Mouse (Mus musculus) testis, adult 2 months (tissue): ENCODE data around the gene Zfp365. TPM values are rescaled to one million over a fixed set of nuclear protein-coding genes. Genes with fewer than 3 reads are reported as not detected.

Experiments
- H3K27ac ChIP-seq: fragments of 200-500 bp; 2 replicates; pipeline ENCODE4 v1.5.1; 2012; ENCODE audit warnings: low read depth, low read length; ENCODE audit not compliant: control insufficient read depth, insufficient read depth
- H3K27me3 ChIP-seq: fragments of 200-500 bp; 2 replicates; pipeline ENCODE4 v1.6.1; 2012; ENCODE audit warnings: mild to moderate bottlenecking, low read length, moderate library complexity; ENCODE audit not compliant: control insufficient read depth, insufficient read depth
- H3K36me3 ChIP-seq: fragments of 200-500 bp; 2 replicates; pipeline ENCODE4 v1.6.1; 2012; ENCODE audit warnings: mild to moderate bottlenecking, low read length; ENCODE audit not compliant: control insufficient read depth, insufficient read depth
- H3K4me1 ChIP-seq: fragments of 200-500 bp; 2 replicates; pipeline ENCODE4 v1.6.1; 2012; ENCODE audit warnings: low read length; ENCODE audit not compliant: control insufficient read depth, insufficient read depth
- H3K4me3 ChIP-seq: fragments of 200-500 bp; 2 replicates; pipeline ENCODE4 v1.5.1; 2012; ENCODE audit warnings: low read depth, mild to moderate bottlenecking, low read length, moderate library complexity, mixed read lengths; ENCODE audit not compliant: control insufficient read depth
- CTCF ChIP-seq: fragments of 200-500 bp; IDR thresholded peaks from 2 replicates; pipeline ENCODE4 v1.5.1; 2012; ENCODE audit warnings: low read depth, mild to moderate bottlenecking, inconsistent platforms, low read length, moderate library complexity; ENCODE audit not compliant: control insufficient read depth, insufficient read depth, insufficient replicate concordance
- POLR2A ChIP-seq: fragments of 200-500 bp; IDR thresholded peaks from 2 replicates; pipeline ENCODE4 v1.6.1; 2012; ENCODE audit warnings: low read depth, mild to moderate bottlenecking, inconsistent platforms, low read length, moderate library complexity; ENCODE audit not compliant: control insufficient read depth
- polyA plus RNA-seq: library from polyadenylated mRNA; depleted of rRNA; stranded (reverse); fragments of >200 nt; gene quantifications from 2 replicates; pipeline ENCODE4 v1.2.3, GENCODE M21; 2012; rRNA removed

Gene Zfp365
- polyA plus RNA-seq, 1 experiment = 0.05 TPM

DNA sequence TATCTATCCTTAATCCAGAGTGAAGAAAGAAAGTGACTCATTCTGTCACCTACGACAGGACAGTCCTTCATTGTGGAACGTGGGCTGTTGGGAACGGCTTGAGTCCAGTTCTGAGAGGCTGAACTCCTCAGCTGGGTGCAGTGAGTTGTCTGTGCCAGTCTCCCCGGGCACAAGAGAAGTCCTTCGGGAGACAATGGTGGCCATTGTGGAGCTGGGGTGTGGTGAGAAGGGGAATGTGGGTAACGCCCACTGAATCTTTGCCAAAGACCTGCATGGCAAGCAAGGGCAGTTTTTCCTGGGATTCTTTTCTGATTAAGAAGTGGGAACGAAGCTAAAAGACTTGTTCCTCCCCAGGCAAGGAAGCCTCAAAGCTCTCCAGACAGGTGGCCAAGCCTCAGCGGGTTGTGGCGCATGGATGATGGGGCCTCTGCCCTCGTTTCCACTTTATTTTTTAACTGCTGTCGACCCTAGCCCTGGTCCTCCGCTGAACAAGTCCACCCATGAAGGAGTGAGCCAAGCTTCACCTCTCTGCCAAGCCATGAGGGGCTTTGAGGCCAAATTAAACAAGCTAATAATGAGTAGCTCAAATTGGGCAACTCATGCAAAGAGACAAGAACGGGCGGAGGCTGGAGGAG is 66.3 kb downstream of the Zfp365 start:
- no peak overlapping the region for H3K27ac ChIP-seq
- no peaks in the 10 kb centered on the region for H3K36me3 ChIP-seq
- H3K27me3 ChIP-seq = no peaks in the 10 kb centered on the region
- no peak overlapping the region for H3K4me3 ChIP-seq
- H3K4me1 ChIP-seq = peaks cover 6% of the 10 kb centered on the region
- TF ChIP-seq POLR2A (no peak), CTCF (no peak)

DNA sequence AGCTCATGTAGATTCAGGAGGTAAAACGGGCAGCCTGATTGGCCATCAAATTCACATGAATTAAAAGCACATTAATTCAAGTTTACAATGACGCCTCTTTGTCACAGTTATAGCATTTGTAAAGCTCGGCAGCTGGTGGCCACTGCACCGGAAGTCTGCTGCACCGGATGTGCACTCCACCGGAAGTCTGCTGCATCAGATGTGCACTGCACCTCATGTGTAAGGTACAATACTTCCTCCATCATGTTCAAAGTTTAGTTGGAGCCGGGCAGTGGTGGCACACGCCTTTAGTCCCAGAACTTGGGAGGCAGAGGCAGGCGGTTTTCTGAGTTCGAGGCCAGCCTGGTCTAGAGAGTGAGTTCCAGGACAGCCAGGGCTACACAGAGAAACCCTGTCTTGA is 70.9 kb downstream of the Zfp365 start:
- TF ChIP-seq POLR2A = no peak
- TF ChIP-seq CTCF = no peak
- Histone ChIP-seq H3K27ac (no peak overlapping the region), H3K27me3 (no peaks in the 10 kb centered on the region)

DNA sequence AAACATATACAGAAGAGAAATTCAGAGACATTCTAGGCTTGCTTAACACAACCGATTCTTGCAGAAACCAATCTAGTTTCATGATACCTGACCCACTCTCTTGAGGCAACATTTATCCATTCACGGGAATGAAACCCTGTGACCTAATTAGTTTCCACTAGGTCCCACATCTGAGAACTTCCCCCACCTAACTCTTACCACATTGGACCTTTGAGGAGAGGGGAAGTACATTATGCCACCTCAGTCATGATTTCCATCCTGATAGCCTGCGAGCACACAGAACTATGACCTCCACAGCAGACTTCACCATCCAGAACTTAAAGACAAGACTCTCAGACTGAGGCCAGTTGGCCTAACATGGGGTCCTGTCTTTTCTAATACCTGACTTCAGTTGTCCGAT is 71.7 kb downstream of the Zfp365 start:
- Histone ChIP-seq H3K4me1 (peaks cover 6% of the 10 kb centered on the region), H3K27ac (no peak overlapping the region), H3K27me3 (no peaks in the 10 kb centered on the region), H3K36me3 (no peaks in the 10 kb centered on the region), H3K4me3 (no peak overlapping the region)
- TF ChIP-seq CTCF = no peak
- no peak for TF ChIP-seq POLR2A

More for the DNA sequence above, 70.9 kb downstream of the Zfp365 start:
- Histone ChIP-seq H3K36me3 (no peaks in the 10 kb centered on the region), H3K4me1 (peaks cover 7% of the 10 kb centered on the region), H3K4me3 (no peak overlapping the region)

DNA sequence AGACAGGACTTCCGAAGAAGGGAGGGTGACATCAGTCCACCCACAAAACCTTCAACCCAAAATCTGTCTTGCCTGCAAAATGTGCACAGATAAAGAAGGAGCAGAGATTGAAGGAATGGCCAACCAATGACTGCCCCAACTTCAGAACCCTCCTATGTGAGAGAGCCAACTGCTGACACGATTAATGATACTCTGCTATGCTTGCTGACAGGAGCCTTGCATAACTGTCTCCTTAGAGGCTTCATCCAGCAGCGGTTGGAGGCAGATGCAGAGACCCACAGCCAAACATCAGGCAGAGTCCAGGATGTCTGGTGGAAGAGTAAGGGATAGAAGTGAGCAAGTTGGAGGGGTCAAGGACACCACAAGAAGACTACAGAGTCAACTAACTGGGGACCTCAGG is 73.3 kb downstream of the Zfp365 start:
- H3K4me1 ChIP-seq = peaks cover 6% of the 10 kb centered on the region
- no peak for TF ChIP-seq POLR2A
- no peak for TF ChIP-seq CTCF
- H3K27me3 ChIP-seq = no peaks in the 10 kb centered on the region
- no peak overlapping the region for H3K4me3 ChIP-seq
- H3K36me3 ChIP-seq = no peaks in the 10 kb centered on the region
- H3K27ac ChIP-seq = no peak overlapping the region

DNA sequence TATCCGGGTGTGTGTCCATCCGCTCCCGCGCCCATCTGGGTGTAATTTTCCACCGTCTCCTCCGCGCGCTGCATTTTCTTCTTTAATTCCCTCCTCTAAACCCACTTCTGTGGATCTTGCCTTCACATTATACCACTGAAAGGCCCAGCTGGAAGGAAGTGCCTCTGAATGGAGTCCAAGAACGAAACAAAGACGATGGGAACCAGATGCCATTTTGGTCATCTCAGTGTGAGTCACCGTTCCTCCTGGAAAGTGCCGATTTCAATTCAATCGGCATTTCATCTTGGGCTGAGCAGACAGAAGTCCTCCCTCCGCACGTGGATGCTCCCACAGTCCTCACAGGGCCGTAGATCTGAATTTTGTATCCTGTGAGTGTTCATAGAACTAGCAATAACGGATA is 76.0 kb downstream of the Zfp365 start:
- H3K36me3 ChIP-seq = no peaks in the 10 kb centered on the region
- peaks cover 6% of the 10 kb centered on the region for H3K4me1 ChIP-seq
- no peak overlapping the region for H3K27ac ChIP-seq
- peak overlapping the region; percentile 1; the same call in 1 of the 2 replicates for H3K4me3 ChIP-seq
- no peaks in the 10 kb centered on the region for H3K27me3 ChIP-seq
- TF ChIP-seq POLR2A = no peak
- TF ChIP-seq CTCF = no peak

Other genes with a start within 250 kb of the Zfp365 start
- gene Rtkn2, start 66.9 kb upstream of the Zfp365 start, polyA plus RNA-seq = 0.14 and 0.19 TPM in 2 replicates